8 mouse cellular contexts compared by ENCODE assay signal in the genomic region with DNA sequence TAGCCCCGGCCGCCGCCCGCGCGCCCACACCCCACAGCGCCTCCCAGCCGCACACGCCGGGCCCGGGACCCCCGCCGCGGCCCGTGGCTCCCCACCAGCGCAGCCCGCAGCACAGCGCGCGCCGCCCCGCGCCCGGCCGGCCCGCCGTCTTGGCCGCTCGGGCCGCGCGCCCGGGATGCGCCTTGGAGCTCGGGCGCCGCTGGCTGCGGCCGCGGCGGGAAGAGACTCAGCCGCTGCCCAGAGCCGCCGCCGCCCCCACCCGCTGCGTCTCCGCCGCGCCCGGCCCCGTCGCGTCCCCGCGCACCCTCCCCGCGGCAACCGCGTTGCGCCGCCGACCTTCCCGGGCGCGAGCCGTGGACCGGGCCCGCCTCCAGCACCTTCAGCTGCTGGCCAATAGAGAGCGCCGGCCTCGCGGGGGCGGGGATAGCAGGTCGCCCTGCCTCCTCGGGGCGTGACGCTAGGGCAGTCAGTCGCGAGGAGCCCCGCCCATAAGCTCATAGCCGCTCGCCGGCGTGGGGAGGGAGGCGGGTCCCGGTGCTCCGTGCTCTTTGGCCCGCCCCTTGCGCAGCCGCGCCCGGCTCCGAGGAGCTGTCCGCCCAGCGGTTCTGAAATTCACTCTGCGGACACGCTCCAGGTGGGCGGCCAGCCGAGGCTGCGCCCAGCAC. TPM values are rescaled to one million over a fixed set of nuclear protein-coding genes. Genes with fewer than 3 reads are reported as not detected.
DNase-seq lines count a peak whose midpoint lies in the region; ATAC-seq and TF ChIP-seq lines count a peak whose summit lies in the region.

No protein-coding gene starts in this region.

- TF ChIP-seq EP300 in CH12.LX (IDR thresholded peaks at IDR 0.05; ENCODE audit: low read length): no peak
- TF ChIP-seq EP300 in stomach, postnatal 0 days (optimal IDR thresholded peaks at IDR 0.05): no peak

- TF ChIP-seq POLR2A in CH12.LX (IDR thresholded peaks at IDR 0.05; ENCODE audit: low read depth, low read length): no peak

- ATAC-seq in cerebellum, adult (ENCODE audit: insufficient number of reproducible peaks, low FRiP score, low TSS enrichment): peak; percentile 90
- ATAC-seq in forebrain, embryonic 12.5 days (ENCODE audit: low FRiP score): peak; percentile 98
- ATAC-seq in heart, embryonic 16.5 days (replicated peaks; ENCODE audit: extremely low read depth, insufficient read depth, low FRiP score): peak; percentile 99
- peak; percentile 98 for ATAC-seq in liver, embryonic 13.5 days (ENCODE audit: low read depth)
- ATAC-seq in neural tube, embryonic 12.5 days (ENCODE audit: low FRiP score, low read depth): peak; percentile 94
- ATAC-seq in stomach, postnatal 0 days (ENCODE audit: low FRiP score, low TSS enrichment): peak; percentile 100

- in situ Hi-C loops in CH12.LX (cut with MboI; ENCODE audit: low pct_ligation_motif_present, low pct_unique_long_range_greater_than_20kb, low sequenced_read_pairs): no loop called here

- H3K4me3 ChIP-seq in CH12.LX (replicated peaks in 1 of 3; ENCODE audit: low read depth in 2 of 3, low read length in 2 of 3, poor library complexity in 1 of 3): peak overlapping the region in 2 of 3 experiments; percentile 36 to 57
- peak overlapping the region; percentile 69 for H3K4me3 ChIP-seq in forebrain, embryonic 12.5 days (replicated peaks)
- H3K4me3 ChIP-seq in heart, embryonic 16.5 days (ENCODE audit: low read length): peak overlapping the region; percentile 76
- peak overlapping the region; percentile 63 for H3K4me3 ChIP-seq in liver, embryonic 13.5 days (replicated peaks)
- H3K4me3 ChIP-seq in neural tube, embryonic 12.5 days: peak overlapping the region; percentile 73
- H3K4me3 ChIP-seq in stomach, postnatal 0 days (ENCODE audit: low read depth, low read length): peak overlapping the region; percentile 51

- 1% methylated on average over 76 of the region's 101 CpGs for WGBS in forebrain, embryonic 12.5 days
- under 1% methylated on average over 96 of the region's 101 CpGs for WGBS in heart, embryonic 16.5 days
- under 1% methylated on average over 85 of the region's 101 CpGs for WGBS in liver, embryonic 13.5 days (ENCODE audit: insufficient replicate concordance)
- under 1% methylated on average over 98 of the region's 101 CpGs for WGBS in neural tube, embryonic 12.5 days
- WGBS in stomach, postnatal 0 days: 0% methylated on average over 38 of the region's 101 CpGs

- TF ChIP-seq RAD21 in CH12.LX (IDR thresholded peaks at IDR 0.05; ENCODE audit: low read depth, low read length): no peak

- H3K4me1 ChIP-seq in CH12.LX (ENCODE audit: control insufficient read depth in 1 of 2, insufficient read depth in 2 of 2): peaks cover 8% of the 10 kb centered on the region in 2 experiments
- peaks cover 45% of the 10 kb centered on the region for H3K4me1 ChIP-seq in forebrain, embryonic 12.5 days
- peaks cover 24% of the 10 kb centered on the region for H3K4me1 ChIP-seq in heart, embryonic 16.5 days (ENCODE audit: control insufficient read depth, insufficient read depth, low read length)
- H3K4me1 ChIP-seq in liver, embryonic 13.5 days (replicated peaks): peaks cover 10% of the 10 kb centered on the region
- peaks cover 33% of the 10 kb centered on the region for H3K4me1 ChIP-seq in neural tube, embryonic 12.5 days
- H3K4me1 ChIP-seq in stomach, postnatal 0 days (replicated peaks; ENCODE audit: control insufficient read depth, insufficient read depth): peaks cover 2% of the 10 kb centered on the region; the same call in 1 of the 2 replicates

- no peaks in the 10 kb centered on the region for H3K9me3 ChIP-seq in CH12.LX (replicated peaks; ENCODE audit: low read length)
- no peaks in the 10 kb centered on the region for H3K9me3 ChIP-seq in forebrain, embryonic 12.5 days
- H3K9me3 ChIP-seq in heart, embryonic 16.5 days (replicated peaks; ENCODE audit: control insufficient read depth, low read length): no peaks in the 10 kb centered on the region
- no peaks in the 10 kb centered on the region for H3K9me3 ChIP-seq in liver, embryonic 13.5 days (replicated peaks)
- no peaks in the 10 kb centered on the region for H3K9me3 ChIP-seq in neural tube, embryonic 12.5 days
- no peaks in the 10 kb centered on the region for H3K9me3 ChIP-seq in stomach, postnatal 0 days (ENCODE audit: control insufficient read depth, low read length)

- TF ChIP-seq CTCF in CH12.LX (conservative IDR thresholded peaks at IDR 0.05 in 1 of 2, IDR thresholded peaks at IDR 0.05 in 1 of 2; ENCODE audit: low read depth in 2 of 2, low read length in 2 of 2): no peak
- peak; percentile 45 for TF ChIP-seq CTCF in stomach, postnatal 0 days (IDR thresholded peaks at IDR 0.05; ENCODE audit: low read depth)

- no peaks in the 10 kb centered on the region for H3K79me2 ChIP-seq in CH12.LX (replicated peaks; ENCODE audit: control insufficient read depth, extremely low read depth, insufficient read depth, poor library complexity, severe bottlenecking)

- DNase-seq in CH12.LX (ENCODE audit: extremely low read depth): peak; percentile 93
- peak; percentile 97 to 99 for DNase-seq in kidney, postnatal 25 days
- DNase-seq in liver, embryonic 13.5 days: peak; percentile 88
- DNase-seq in stomach, postnatal 0 days (ENCODE audit: low spot score): peak; percentile 99

- no peak overlapping the region for H3K9ac ChIP-seq in CH12.LX (ENCODE audit: insufficient read depth, low read depth)
- H3K9ac ChIP-seq in forebrain, embryonic 12.5 days: peak overlapping the region; percentile 76
- peak overlapping the region; percentile 72 for H3K9ac ChIP-seq in heart, embryonic 16.5 days (ENCODE audit: low read length)
- peak overlapping the region; percentile 39; the same call in 1 of the 2 replicates for H3K9ac ChIP-seq in liver, embryonic 13.5 days
- H3K9ac ChIP-seq in neural tube, embryonic 12.5 days: peak overlapping the region; percentile 80
- peak overlapping the region; percentile 58 for H3K9ac ChIP-seq in stomach, postnatal 0 days (ENCODE audit: low read length)

- dilution Hi-C loops in CH12.LX (cut with MboI; ENCODE audit: extremely low pct_ligation_motif_present, extremely low pct_unique_long_range_greater_than_20kb, low sequenced_read_pairs): no loop called here

- H3K27me3 ChIP-seq in CH12.LX (replicated peaks): peaks cover 80% of the 10 kb centered on the region
- peaks cover 31% of the 10 kb centered on the region for H3K27me3 ChIP-seq in forebrain, embryonic 12.5 days
- H3K27me3 ChIP-seq in heart, embryonic 16.5 days (ENCODE audit: control insufficient read depth, insufficient read depth, low read length): peaks cover 18% of the 10 kb centered on the region
- H3K27me3 ChIP-seq in liver, embryonic 13.5 days: peaks cover 60% of the 10 kb centered on the region
- peaks cover 14% of the 10 kb centered on the region; the same call in 1 of the 2 replicates for H3K27me3 ChIP-seq in neural tube, embryonic 12.5 days (replicated peaks)
- no peaks in the 10 kb centered on the region; the same call in 1 of the 2 replicates for H3K27me3 ChIP-seq in stomach, postnatal 0 days (ENCODE audit: control insufficient read depth, insufficient read depth, low read length)

- no peaks in the 10 kb centered on the region for H3K36me3 ChIP-seq in CH12.LX (replicated peaks in 1 of 2; ENCODE audit: control insufficient read depth in 1 of 2, insufficient read depth in 1 of 2, low read length in 1 of 2)
- H3K36me3 ChIP-seq in forebrain, embryonic 12.5 days (replicated peaks): no peaks in the 10 kb centered on the region
- H3K36me3 ChIP-seq in heart, embryonic 16.5 days (ENCODE audit: control insufficient read depth, insufficient read depth): no peaks in the 10 kb centered on the region
- H3K36me3 ChIP-seq in liver, embryonic 13.5 days: no peaks in the 10 kb centered on the region
- H3K36me3 ChIP-seq in neural tube, embryonic 12.5 days: no peaks in the 10 kb centered on the region
- H3K36me3 ChIP-seq in stomach, postnatal 0 days (ENCODE audit: control insufficient read depth, insufficient read depth, low read length): no peaks in the 10 kb centered on the region

- H3K4me2 ChIP-seq in CH12.LX (ENCODE audit: insufficient read depth, low read depth, poor library complexity, severe bottlenecking): peak overlapping the region; percentile 92
- peak overlapping the region; percentile 93 for H3K4me2 ChIP-seq in forebrain, embryonic 12.5 days
- peak overlapping the region; percentile 98 for H3K4me2 ChIP-seq in heart, embryonic 16.5 days (ENCODE audit: low read depth, low read length)
- peak overlapping the region; percentile 90 for H3K4me2 ChIP-seq in liver, embryonic 13.5 days
- H3K4me2 ChIP-seq in neural tube, embryonic 12.5 days (replicated peaks): peak overlapping the region; percentile 94
- peak overlapping the region; percentile 90 for H3K4me2 ChIP-seq in stomach, postnatal 0 days (replicated peaks; ENCODE audit: low read depth)

- no peak overlapping the region for H3K27ac ChIP-seq in CH12.LX (ENCODE audit: insufficient read depth, low read depth)
- H3K27ac ChIP-seq in forebrain, embryonic 12.5 days: 0 out of 2 replicates have a peak overlapping the region, but pooled peaks have one; percentile 32
- H3K27ac ChIP-seq in heart, embryonic 16.5 days (ENCODE audit: low read length): no peak overlapping the region
- H3K27ac ChIP-seq in liver, embryonic 13.5 days: no peak overlapping the region
- H3K27ac ChIP-seq in neural tube, embryonic 12.5 days: 0 out of 2 replicates have a peak overlapping the region, but pooled peaks have one; percentile 15
- H3K27ac ChIP-seq in stomach, postnatal 0 days (replicated peaks): 0 out of 2 replicates have a peak overlapping the region, but pooled peaks have one; percentile 8

TF ChIP-seq in CH12.LX, 34 proteins besides CTCF, POLR2A, EP300 and RAD21 (continues in another document):
- TF ChIP-seq NRF1 (IDR thresholded peaks at IDR 0.05; ENCODE audit: low read depth, low read length) (peak; percentile 91), PAX5 (IDR thresholded peaks at IDR 0.05; ENCODE audit: low read length) (no peak), TCF12 (IDR thresholded peaks at IDR 0.05; ENCODE audit: low read depth, low read length) (no peak), MAZ (IDR thresholded peaks at IDR 0.05; ENCODE audit: low read depth, low read length) (no peak), MAFK (IDR thresholded peaks at IDR 0.05; ENCODE audit: insufficient replicate concordance, low read length) (no peak), MXI1 (IDR thresholded peaks at IDR 0.05; ENCODE audit: low read depth, low read length) (peak; percentile 94), SIN3A (IDR thresholded peaks at IDR 0.05; ENCODE audit: low read length) (peak; percentile 83)

RNA-seq across cellular contexts. Expression of a gene that starts 5.2 kb away (rescaled TPM):
- 1.2 and 3.1 TPM in 2 replicates for total RNA-seq in CH12.LX (2012; rRNA removed)
- 0.53 and 0.89 TPM in 2 replicates for total RNA-seq in CH12.LX (2014; rRNA removed)
- polyA plus RNA-seq in CH12.LX (2012; ENCODE audit: insufficient read length, low read depth): 3.1 and 3.9 TPM in 2 replicates
- polyA plus RNA-seq in forebrain, embryonic 12.5 days (2016; fragmentation: Nextera tagmentation; extraction: Ambion mirVana): 4.5 and 4.8 TPM in 2 replicates
- 1.5 and 1.9 TPM in 2 replicates for polyA plus RNA-seq in heart, embryonic 16.5 days (2015; fragmentation: Nextera tagmentation; extraction: Ambion mirVana)
- 0.09 and 0.16 TPM in 2 replicates for polyA plus RNA-seq in liver, embryonic 13.5 days (2015; fragmentation: Nextera tagmentation; extraction: Ambion mirVana)
- polyA plus RNA-seq in neural tube, embryonic 12.5 days (2016; fragmentation: Nextera tagmentation; extraction: Ambion mirVana): 8.0 and 8.5 TPM in 2 replicates
- 1.9 and 2.0 TPM in 2 replicates for polyA plus RNA-seq in stomach, postnatal 0 days (2015; fragmentation: Nextera tagmentation; extraction: Ambion mirVana)

Comparison
In these comparisons a context has a peak if more than half of its experiments do, and no peak if none do; other contexts are left out.
1. H3K27ac ChIP-seq: peak in forebrain, embryonic 12.5 days (single experiment), neural tube, embryonic 12.5 days (single experiment) and stomach, postnatal 0 days (single experiment); none in CH12.LX (single experiment), heart, embryonic 16.5 days (single experiment) and liver, embryonic 13.5 days (single experiment).
2. Peak in every context shown above with its lines, with median percentiles within 50 percentile points of each other: DNase-seq, H3K4me2 ChIP-seq, H3K4me3 ChIP-seq and ATAC-seq.